Mouse (Mus musculus): ENCODE measurements at regions not wholly inside any gene's neighbourhood (a gene's known extent, or its start where the extent isn't known, plus 50 kb on each side); places are given as distances from the start of the nearest gene placed in this dataset.

DNA sequence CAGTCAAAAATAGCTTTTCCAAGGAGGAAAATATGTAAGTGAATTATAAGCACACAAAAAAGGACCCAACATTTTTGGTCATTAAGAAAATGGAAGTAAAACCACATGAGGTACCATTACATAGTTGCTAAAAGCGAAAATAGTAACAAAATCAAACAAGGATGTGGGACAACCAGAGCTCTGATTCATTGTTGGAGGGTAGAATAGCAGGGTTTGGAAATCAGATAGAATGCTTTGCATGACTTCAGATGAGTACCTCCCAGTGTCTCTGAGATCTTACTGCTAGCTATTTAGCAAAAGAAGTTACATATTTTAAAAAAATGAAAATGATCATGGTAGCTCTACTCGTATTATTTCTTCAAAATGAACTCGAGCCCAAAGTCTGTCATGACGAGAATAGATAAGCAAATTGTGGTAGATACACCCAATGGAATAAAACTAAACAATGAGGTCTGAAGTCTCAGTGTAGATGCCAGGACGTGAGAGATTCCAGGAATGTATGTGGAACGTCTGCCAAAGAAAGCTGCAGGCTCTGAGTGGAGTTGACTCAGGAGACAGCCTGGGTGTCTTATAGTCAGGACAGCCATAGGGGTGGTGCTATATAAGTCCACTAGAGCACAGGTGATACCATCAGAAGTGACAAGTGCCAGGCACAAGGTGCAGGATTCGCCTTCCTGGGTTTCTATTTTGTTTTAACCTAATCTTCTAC is 113.2 kb upstream of the Pbx1 start:
- no peak for DNase-seq (ENCODE audit: low read depth, low spot score)

DNA sequence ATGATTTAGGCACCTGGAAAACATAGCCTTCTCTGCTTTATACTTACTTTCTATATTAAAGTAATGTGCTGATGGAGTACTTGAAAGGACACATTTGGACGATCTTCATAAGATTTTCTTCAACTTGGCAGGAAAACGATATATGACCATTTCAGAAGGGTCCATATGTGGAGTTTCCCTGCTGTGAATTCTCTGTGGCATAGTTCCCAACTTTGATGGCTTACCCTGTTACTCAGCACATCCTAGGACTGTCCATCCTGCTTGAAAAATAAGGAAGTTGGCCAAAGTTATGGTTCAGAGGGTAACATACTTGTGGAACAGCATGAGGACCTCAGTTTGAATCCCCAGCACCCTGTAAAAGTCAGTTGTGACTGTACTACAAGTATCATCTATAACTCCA is 109.2 kb upstream of the Pbx1 start:
- no peak for DNase-seq (ENCODE audit: low read depth, low spot score)

DNA sequence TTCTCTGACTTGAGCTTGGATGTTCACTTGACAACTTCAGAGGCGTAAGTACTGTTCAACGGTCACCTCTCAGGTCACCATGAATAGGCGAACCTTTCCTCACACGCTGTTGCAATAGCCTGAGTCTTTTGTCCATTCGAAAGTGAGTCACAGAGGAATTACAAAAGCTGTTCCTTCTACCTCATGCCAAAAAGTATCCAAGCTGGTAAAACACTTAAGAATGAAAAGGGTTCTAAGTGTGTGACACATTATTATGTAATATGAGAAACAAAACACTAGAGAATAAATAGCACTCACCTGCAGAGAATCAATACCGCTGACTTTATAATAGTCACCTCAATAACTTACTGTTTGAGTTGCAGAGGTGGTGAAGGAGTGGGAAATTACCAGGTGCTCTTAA is 86.0 kb upstream of the Pbx1 start:
- no peak for DNase-seq (ENCODE audit: low read depth, low spot score)

DNA sequence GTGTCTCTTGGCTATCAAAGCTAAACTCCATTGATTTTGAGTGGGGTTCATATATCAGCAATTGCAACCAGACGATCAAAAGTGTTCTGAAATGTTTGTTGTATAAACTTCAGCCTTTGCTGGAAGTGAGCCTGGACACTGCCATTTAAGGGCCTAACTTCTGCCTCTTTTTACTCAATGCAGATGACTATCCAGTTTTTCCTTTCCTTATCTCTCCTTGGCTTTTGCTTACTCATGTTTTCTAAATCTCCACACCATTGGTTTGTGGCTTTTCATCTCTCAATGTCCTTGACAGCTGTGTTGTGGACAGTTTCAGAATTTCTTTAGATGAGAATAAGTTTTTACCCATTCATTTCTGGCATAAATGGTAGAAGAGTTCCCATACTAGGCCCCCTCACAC is 74.3 kb upstream of the Pbx1 start:
- DNase-seq (ENCODE audit: low read depth, low spot score), result no peak

DNA sequence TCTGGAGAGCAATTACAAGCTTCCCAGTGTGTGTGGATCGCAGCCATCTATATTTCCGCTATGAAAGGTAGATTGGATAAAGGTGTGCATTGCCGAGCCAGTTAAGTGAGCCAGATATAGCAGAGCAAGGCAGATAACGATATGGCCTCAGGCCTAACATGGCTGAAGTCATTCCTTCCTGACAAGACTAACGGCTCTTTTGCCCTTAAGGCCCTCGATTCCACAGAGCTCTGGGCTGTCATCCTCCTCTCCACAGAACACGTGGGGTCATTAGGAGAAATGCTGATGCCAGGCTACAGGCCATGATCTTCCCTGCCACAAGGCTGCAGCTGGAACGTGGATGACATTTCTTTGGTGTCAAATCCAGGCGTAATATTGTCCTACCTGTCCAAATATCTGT is 72.7 kb upstream of the Pbx1 start:
- DNase-seq (ENCODE audit: low read depth, low spot score), result no peak

DNA sequence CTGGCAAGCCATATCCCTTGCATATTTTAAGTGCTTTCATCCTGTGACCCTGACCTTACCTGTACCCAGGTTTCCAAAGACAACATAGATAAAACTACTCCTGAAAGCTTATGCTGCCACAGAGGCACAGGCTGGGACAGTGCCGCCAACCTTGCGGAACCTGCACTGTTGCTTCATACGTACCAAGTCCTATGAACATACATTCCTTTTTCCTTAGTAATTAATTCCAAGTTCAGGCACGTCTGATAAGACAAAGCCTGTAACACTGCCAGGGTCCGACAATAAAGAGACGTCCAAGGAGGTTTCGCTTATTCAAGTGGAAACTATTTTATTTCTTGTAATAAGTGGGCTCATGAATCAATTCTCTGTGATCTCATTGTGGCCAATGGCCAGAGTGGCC is 70.2 kb upstream of the Pbx1 start:
- DNase-seq (ENCODE audit: low read depth, low spot score), result no peak

DNA sequence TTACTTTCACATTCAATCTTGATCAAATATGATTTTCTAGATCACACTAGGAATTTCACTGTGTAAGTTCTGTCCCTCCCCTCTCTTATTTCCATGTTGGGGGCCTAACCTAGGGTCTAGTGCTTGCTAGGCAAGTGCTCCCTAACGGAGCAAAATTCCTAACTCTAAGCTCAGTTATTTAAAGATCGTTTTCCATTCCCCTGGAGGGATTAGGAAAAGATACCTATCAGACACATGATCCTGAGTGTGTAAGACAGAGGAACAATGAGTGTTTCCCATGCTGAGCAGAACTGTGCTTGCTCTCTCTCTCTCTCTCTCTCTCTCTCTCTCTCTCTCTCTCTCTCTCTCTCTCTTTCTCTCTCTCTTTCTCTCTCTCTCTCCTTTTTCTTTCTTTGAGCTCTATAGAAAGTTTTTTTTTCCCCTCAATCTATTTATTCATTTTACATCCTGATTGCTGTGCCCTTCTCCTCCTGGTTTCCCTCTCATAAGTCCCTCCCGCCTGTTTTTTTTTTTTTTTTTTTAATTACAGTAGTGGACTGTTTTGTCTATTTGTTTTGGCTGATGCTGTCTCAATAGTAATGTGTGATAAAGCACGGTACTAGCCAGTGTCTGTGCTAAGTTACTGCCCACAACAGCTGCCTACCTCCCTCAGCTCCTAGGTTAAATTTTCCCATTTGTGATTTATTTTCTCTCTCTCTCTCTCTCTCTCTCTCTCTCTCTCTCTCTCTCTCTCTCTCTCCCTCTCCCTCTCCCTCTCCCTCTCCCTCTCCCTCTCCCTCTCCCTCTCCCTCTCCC is 69.5 kb upstream of the Pbx1 start:
- no peak for DNase-seq (ENCODE audit: low read depth, low spot score)

DNA sequence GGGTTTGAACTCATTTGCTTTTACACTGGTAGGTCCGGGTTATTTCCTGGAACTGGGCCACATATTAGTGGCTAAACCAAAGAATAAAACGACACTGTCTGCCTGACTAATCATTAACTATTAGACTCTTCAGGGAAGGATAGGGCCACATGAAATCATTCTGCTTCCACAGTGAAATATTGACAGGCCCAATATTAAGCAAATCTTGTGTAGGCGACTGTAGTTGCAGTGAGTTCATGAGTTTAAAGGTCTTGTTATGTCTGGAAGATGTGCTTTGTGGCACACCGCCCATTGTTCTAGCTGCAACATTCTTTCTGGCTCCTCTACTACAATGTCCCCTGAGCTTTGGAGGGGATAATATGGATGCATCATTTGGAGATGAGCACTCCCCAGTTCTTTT is 65.7 kb upstream of the Pbx1 start:
- DNase-seq (ENCODE audit: low read depth, low spot score), result no peak

DNA sequence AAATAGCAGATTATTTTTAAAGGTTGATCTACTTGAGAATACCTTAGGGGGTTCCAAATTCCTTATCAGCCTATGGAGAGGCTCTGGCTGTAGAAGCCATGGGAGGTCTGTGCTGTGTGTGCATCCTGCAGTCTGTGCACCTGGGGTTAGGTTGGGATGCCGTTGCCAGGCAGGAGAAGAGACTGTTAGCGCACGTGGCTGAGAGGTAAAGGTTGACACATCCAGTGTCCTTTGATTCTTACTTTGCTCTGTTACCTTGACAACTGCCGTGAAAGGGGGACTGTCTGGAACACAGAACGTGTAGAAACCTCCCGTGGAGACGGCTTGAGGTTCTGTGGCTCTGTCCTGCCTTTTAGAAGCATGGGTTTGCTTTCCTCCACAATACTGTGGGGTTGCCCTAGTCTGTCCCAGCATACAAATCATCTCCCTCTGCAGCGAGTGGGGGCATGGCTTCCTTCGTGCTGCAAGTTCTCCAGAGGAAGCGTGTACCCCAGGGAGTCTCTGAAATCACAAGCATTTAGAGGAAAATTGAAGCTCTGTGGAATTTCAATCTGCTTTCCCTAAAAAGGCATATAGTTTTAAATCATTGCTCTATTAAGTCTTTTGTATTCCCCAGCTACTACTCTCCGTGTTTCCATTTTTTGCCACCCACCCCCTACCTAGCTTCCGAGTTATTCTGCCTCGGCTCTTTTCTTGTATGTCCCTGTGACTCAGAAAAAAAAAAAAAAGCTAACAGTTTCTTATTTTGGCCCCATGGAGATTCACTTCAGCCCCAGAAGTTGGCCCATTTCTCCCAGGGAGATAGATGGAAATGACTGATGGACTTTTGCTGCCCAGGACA is 63.8 kb upstream of the Pbx1 start:
- DNase-seq (ENCODE audit: low read depth, low spot score), result no peak

DNA sequence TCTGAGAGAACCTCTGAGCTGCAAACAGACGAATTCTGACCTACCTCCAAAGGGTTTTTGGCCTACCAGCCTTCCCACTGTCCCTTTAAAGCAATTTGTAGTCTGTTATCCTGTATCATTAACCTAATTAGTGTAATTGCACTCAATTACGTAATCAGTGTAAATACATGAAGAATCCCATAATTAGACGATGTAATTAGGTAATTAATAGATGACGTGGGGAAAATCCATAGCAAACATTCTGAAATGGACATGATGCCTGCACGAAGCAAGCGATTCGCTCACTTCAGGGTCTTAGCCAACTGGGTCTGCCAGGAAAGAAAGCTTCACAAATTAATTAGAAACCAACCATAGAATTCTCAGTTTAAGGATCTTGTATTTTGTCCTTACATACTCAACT is 55.4 kb upstream of the Pbx1 start:
- no peak for DNase-seq (ENCODE audit: low read depth, low spot score)

DNA sequence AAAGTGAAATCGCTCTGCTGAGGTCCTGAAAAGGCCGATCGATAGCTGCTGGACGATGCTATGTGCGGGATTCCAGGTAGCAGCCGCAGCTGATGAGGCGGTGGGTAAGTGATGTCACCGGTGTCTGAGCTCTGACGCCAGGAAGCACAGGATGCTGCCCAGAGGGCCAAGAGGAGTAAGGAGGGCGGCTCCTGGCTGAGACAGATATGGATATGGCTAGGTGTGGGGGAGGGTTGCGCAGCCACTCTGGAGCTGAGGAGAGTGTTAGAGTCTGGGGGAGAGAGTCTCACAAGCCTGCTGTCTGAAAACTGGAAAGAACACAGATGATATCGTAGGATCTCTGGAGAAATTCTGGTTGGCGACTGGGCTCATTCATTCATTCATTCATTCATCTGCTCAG is 51.6 kb upstream of the Pbx1 start:
- DNase-seq (ENCODE audit: low read depth, low spot score), result no peak
